Mouse (Mus musculus) cerebellum, adult 9-11 months (tissue): ENCODE results near the gene Nek10.
"Not testable (repeated sequence)": the region's sequence is repeated elsewhere in the genome, so short reads cannot be mapped to it uniquely, and the experiment has no call there.

Experiments used
- DNase-seq: peaks from one replicate; pipeline ENCODE4 v3.0.0; 2022

Gene Nek10

GRCm38 (mm10) chr14:15011408-15011807 is 208.2 kb downstream of the Nek10 start:
- no peak for DNase-seq

GRCm38 (mm10) chr14:15014799-15015198 is 211.6 kb downstream of the Nek10 start:
- DNase-seq, result no peak

DNA sequence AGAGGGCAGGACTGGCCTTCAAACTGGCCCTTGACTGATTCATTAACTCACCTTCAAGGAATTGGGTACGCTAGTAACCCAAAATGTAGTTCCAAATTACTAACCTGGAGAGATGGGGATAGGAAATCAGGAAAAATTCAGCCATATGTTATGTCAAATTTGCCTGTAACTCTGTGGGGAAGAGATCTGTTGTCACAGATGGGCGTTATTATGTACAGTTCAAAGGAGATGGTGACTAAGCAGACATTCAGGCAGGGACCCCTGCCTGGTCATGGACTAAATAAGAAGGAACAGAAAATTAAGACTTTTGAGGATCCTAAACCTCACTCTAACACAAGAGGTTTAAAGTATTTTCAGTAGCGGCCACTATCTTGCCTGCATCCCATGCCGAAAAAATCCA is 227.4 kb downstream of the Nek10 start:
- DNase-seq, result peak; percentile 40

DNA sequence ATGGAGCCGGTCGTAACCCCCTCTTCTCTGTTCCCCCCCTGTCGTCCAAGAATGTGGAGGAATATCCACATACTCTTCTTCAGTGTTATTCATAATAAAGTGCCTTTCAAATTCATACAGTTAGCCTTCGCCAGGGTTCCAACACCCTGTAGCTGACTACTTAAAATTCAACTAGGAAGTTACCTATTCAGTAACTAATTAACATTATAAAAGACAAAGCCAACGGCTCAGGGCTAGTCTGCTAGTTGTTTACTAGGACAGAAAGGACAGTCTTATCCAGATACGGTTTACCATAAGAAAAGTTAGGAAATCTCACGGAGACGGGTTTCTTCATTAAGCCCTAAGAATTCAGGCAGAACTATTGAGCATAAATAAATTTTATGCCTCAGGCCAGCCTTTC is 231.4 kb downstream of the Nek10 start:
- DNase-seq, result not testable (repeated sequence)

DNA sequence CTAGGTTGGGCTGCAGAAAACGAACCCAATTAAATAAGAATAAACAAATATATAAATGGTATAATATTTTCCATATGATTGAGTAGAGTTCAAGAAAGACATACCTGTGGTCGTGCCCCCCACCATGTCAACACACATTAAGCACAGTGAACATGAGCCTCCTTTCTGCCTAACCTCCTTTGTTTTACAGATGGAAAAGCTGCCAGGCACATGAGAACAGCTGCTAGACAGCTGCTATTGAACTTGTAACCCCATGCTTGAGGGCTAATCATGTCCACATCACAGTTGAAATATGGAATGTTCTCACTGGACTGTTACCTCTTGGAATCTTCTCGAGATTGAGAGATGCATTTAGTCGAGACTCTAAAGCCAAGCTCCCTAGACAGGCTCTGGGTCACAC is 245.0 kb downstream of the Nek10 start:
- no peak for DNase-seq

- no peak for DNase-seq
These were observed 258.3 kb downstream of the Nek10 start for GRCm38 (mm10) chr14:15061496-15061895.
